Comparison of ENCODE assay signal across 7 mouse cellular contexts in genomic region chr8:47974138-47974962, GRCm38 (mm10). TPM values are rescaled to one million over a fixed set of nuclear protein-coding genes. Genes with fewer than 3 reads are reported as not detected.
DNase-seq lines count a peak whose midpoint lies in the region; ATAC-seq and TF ChIP-seq lines count a peak whose summit lies in the region.

No protein-coding gene starts in this region.

- H3K27ac ChIP-seq in heart, adult 2 months, result peak overlapping the region; percentile 85
- peak overlapping the region; percentile 95 for H3K27ac ChIP-seq in kidney, adult 2 months (ENCODE audit: insufficient read depth, low read depth, low read length)
- peak overlapping the region; percentile 20; the same call in 1 of the 2 replicates for H3K27ac ChIP-seq in lung, embryonic 16.5 days (ENCODE audit: low read length)

- WGBS in heart, adult 2 months, result 25% methylated on average over 20 of the region's 20 CpGs
- 17% methylated on average over 20 of the region's 20 CpGs for WGBS in kidney, adult 2 months
- WGBS in lung, embryonic 16.5 days, result 32% methylated on average over 20 of the region's 20 CpGs

- 0 out of 2 replicates have a peak, but pooled peaks have one; percentile 17 for TF ChIP-seq POLR2A in heart, adult 2 months (IDR thresholded peaks at IDR 0.05; ENCODE audit: insufficient read depth, low read depth, low read length)
- no peak for TF ChIP-seq POLR2A in kidney, adult 2 months (IDR thresholded peaks at IDR 0.05; ENCODE audit: low read depth, low read length)

- no peaks in the 10 kb centered on the region for H3K9me3 ChIP-seq in lung, embryonic 16.5 days (ENCODE audit: control insufficient read depth, low read length)

- intact Hi-C loops in heart, adult 2 months (cut with DNase I), result loop anchor here (2.0 kb wide), 1 partner anchor 38 kb away; no protein-coding TSS in a partner anchor

- H3K27me3 ChIP-seq in heart, adult 2 months (ENCODE audit: control insufficient read depth, insufficient read depth, low read length), result no peaks in the 10 kb centered on the region
- H3K27me3 ChIP-seq in kidney, adult 2 months (replicated peaks; ENCODE audit: control insufficient read depth, insufficient read depth, low read length), result no peaks in the 10 kb centered on the region
- no peaks in the 10 kb centered on the region for H3K27me3 ChIP-seq in lung, embryonic 16.5 days (ENCODE audit: control insufficient read depth, insufficient read depth, low read depth, low read length)

- ATAC-seq in lung, embryonic 16.5 days (ENCODE audit: low read depth), result peak; percentile 79

- H3K36me3 ChIP-seq in heart, adult 2 months (ENCODE audit: control insufficient read depth, insufficient read depth, low read length), result peaks cover 3% of the 10 kb centered on the region
- H3K36me3 ChIP-seq in kidney, adult 2 months (ENCODE audit: control insufficient read depth, insufficient read depth, low read length), result no peaks in the 10 kb centered on the region
- H3K36me3 ChIP-seq in lung, embryonic 16.5 days (ENCODE audit: control insufficient read depth, insufficient read depth, low read length), result no peaks in the 10 kb centered on the region

- peaks cover 7% of the 10 kb centered on the region for H3K4me1 ChIP-seq in heart, adult 2 months (ENCODE audit: control insufficient read depth, insufficient read depth, low read length)
- peaks cover 33% of the 10 kb centered on the region for H3K4me1 ChIP-seq in kidney, adult 2 months (ENCODE audit: control insufficient read depth, insufficient read depth, low read length)
- peaks cover 15% of the 10 kb centered on the region for H3K4me1 ChIP-seq in lung, embryonic 16.5 days (replicated peaks; ENCODE audit: control insufficient read depth, insufficient read depth, low read length)

- no peak for TF ChIP-seq CTCF in heart, adult 2 months (IDR thresholded peaks at IDR 0.05)
- no peak for TF ChIP-seq CTCF in kidney, adult 2 months (conservative IDR thresholded peaks at IDR 0.05; ENCODE audit: insufficient read depth, insufficient read length, low read depth, low read length)

- peaks cover 9% of the 10 kb centered on the region for H3K79me2 ChIP-seq in heart, adult 2 months (replicated peaks; ENCODE audit: control insufficient read depth, insufficient read depth, low read length)

- DNase-seq in adrenal gland, adult 18-20 months (ENCODE audit: low spot score in 2 of 2), result peak; percentile 51 to 71
- DNase-seq in embryo, embryonic 9.5 days (ENCODE audit: extremely low spot score), result peak; percentile 61
- peak; percentile 70 to 75 for DNase-seq in heart, adult 2 months
- DNase-seq in kidney, adult 2 months, result peak; percentile 95
- DNase-seq in retina, postnatal 7 days (ENCODE audit: low read depth, low spot score), result peak; percentile 67
- DNase-seq in layer of hippocampus, adult 11-12 months (ENCODE audit: low spot score), result no peak

- no peak for TF ChIP-seq EP300 in heart, adult 2 months (IDR thresholded peaks at IDR 0.05; ENCODE audit: insufficient read depth, low read depth, low read length)

- H3K4me3 ChIP-seq in heart, adult 2 months, result peak overlapping the region; percentile 44
- H3K4me3 ChIP-seq in kidney, adult 2 months (ENCODE audit: insufficient read depth, low read depth, low read length), result peak overlapping the region; percentile 38
- peak overlapping the region; percentile 29 for H3K4me3 ChIP-seq in lung, embryonic 16.5 days (ENCODE audit: low read length)

- H3K9ac ChIP-seq in heart, adult 2 months (ENCODE audit: low read depth, low read length), result peak overlapping the region; percentile 55
- peak overlapping the region; percentile 25; the same call in 1 of the 2 replicates for H3K9ac ChIP-seq in lung, embryonic 16.5 days (ENCODE audit: low read length)

- peak overlapping the region; percentile 44 for H3K4me2 ChIP-seq in lung, embryonic 16.5 days (ENCODE audit: low read depth, low read length)

RNA-seq across cellular contexts. Expression of gene Wwc2, which starts 16.4 kb away (rescaled TPM):
- total RNA-seq in adrenal gland, adult 18-20 months (2021), result 10 to 100 TPM; 22.1 to 24.3 TPM
- total RNA-seq in heart, adult 2 months (2021), result 10 to 100 TPM; 25.2 to 26.9 TPM
- 8.3 and 11.0 TPM in 2 replicates for polyA plus RNA-seq in heart, adult 2 months (2012; rRNA removed)
- polyA plus RNA-seq in kidney, adult 2 months (2012; rRNA removed), result 20.4 and 22.1 TPM in 2 replicates
- polyA plus RNA-seq in lung, embryonic 16.5 days (2015; fragmentation: Nextera tagmentation; extraction: Ambion mirVana), result 12.6 and 12.9 TPM in 2 replicates

Comparison
In these comparisons a context has a peak if more than half of its experiments do, and no peak if none do; other contexts are left out.
1. H3K27ac ChIP-seq: peak in every context shown above with its lines; median percentile 95 in kidney, adult 2 months; 85 in heart, adult 2 months; 20 in lung, embryonic 16.5 days.